Mouse (Mus musculus) stomach, embryonic 14.5 days (tissue): Measurements from ENCODE around the gene Timm22. TPM values are rescaled to one million over a fixed set of nuclear protein-coding genes. Genes with fewer than 3 reads are reported as not detected.

Source experiments
- ATAC-seq: fragments of 200-750 bp; cut with Nextera tagmentation; 2 replicates; pipeline ENCODE4 v1.8.0; 2017; ENCODE audit warnings: low read depth, moderate TSS enrichment; ENCODE audit not compliant: insufficient number of reproducible peaks, insufficient read depth, low FRiP score
- H3K27ac ChIP-seq: fragments of 300-500 bp; sonication (generic); 2 replicates; pipeline ENCODE4 v1.5.1; 2014; ENCODE audit warnings: mild to moderate bottlenecking, low read length, moderate library complexity, mixed read lengths
- H3K27me3 ChIP-seq: fragments of 300-500 bp; sonication (generic); 2 replicates; pipeline ENCODE4 v1.6.1; 2014; ENCODE audit warnings: low read length, control low read depth, mixed read lengths; ENCODE audit not compliant: control insufficient read depth, insufficient read depth
- H3K36me3 ChIP-seq: fragments of 300-500 bp; sonication (generic); 2 replicates; pipeline ENCODE4 v1.6.1; 2014; ENCODE audit warnings: mild to moderate bottlenecking, control low read depth, low read length, moderate library complexity, mixed read lengths; ENCODE audit not compliant: control insufficient read depth, insufficient read depth
- H3K4me1 ChIP-seq: fragments of 300-500 bp; sonication (generic); 2 replicates; pipeline ENCODE4 v1.6.1; 2014; ENCODE audit warnings: low read length, control low read depth, mixed read lengths; ENCODE audit not compliant: control insufficient read depth, insufficient read depth
- H3K4me2 ChIP-seq: fragments of 300-500 bp; sonication (generic); replicated peaks from 2 replicates; pipeline ENCODE4 v1.6.1; 2014; ENCODE audit warnings: low read depth, low read length, control low read depth
- H3K4me3 ChIP-seq: fragments of 300-500 bp; sonication (generic); 2 replicates; pipeline ENCODE4 v1.5.1; 2014; ENCODE audit warnings: low read depth, low read length, control low read depth
- H3K9ac ChIP-seq: fragments of 300-500 bp; sonication (generic); replicated peaks from 2 replicates; pipeline ENCODE4 v1.6.1; 2014; ENCODE audit warnings: low read depth, mild to moderate bottlenecking, control low read depth, low read length, moderate library complexity, mixed read lengths
- H3K9me3 ChIP-seq: fragments of 300-500 bp; sonication (generic); 2 replicates; pipeline ENCODE4 v1.6.1; 2016; ENCODE audit warnings: low read depth, low read length, control low read depth; ENCODE audit not compliant: control insufficient read depth
- WGBS: fragments of 180-500 bp; shearing (Covaris S2); extraction: QIAGEN DNeasy Blood & Tissue Kit; methylation state at CpG from one replicate; pipeline ENCODE4 v1.1.7; 2014; 5-methylcytosine and 5-hydroxymethylcytosine counted together
- polyA plus RNA-seq: library from polyadenylated mRNA; unstranded; fragments of >200 nt; fragmentation: Nextera tagmentation; extraction: Ambion mirVana; gene quantifications from 2 replicates; pipeline ENCODE4 v1.2.1, GENCODE M21; 2014

Gene Timm22
- polyA plus RNA-seq, 1 experiment from 2014 or later = 115 TPM

DNA sequence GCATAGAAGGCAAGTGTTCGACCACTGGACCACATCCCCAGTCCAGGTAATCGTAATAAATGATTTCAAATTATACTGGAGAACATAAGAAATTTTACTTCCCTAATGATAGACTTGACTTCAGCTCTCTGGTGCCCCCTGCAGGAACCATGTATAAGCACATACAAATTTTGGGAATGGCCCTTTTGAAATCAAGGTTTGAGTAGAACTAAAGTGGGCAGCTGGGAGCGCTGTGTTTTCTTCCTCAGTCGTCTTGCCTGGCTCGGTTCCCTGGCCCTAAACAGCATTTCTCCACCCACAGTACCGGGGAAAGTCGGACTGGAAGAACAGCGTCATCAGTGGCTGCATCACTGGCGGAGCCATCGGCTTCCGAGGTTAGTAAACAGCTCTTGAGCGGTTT is 4.1 kb downstream of the Timm22 start:
- 73% methylated on average over 12 of the region's 12 CpGs for WGBS
- Histone ChIP-seq H3K4me3 (no peak overlapping the region), H3K27me3 (no peaks in the 10 kb centered on the region), H3K4me2 (no peak overlapping the region), H3K27ac (no peak overlapping the region), H3K36me3 (peaks cover 18% of the 10 kb centered on the region), H3K4me1 (0 out of 2 replicates have a peak, but pooled peaks cover 2% of the 10 kb centered on the region), H3K9ac (no peak overlapping the region), H3K9me3 (no peaks in the 10 kb centered on the region)
- ATAC-seq = no peak

DNA sequence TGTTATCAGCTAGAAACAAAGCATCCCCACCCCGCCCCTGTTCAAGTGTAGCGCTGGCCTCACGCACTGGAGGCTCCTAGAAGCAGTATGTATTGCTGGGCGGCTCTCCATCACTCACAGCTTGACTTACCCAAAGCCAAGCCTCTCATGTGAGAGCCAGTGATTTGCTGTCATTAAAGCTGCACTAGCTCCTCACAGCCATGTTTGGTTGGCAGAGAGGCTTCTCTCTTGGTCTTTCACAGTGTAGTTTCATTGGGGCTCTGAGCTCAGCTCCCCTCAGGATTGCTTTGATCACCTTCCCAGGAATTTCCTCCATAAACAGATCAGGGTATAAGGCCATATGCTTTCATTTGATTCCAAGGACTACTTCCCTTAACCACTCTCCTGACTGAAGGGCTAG is 6.5 kb downstream of the Timm22 start:
- Histone ChIP-seq H3K4me1 (peaks cover 13% of the 10 kb centered on the region), H3K4me3 (no peak overlapping the region)

DNA sequence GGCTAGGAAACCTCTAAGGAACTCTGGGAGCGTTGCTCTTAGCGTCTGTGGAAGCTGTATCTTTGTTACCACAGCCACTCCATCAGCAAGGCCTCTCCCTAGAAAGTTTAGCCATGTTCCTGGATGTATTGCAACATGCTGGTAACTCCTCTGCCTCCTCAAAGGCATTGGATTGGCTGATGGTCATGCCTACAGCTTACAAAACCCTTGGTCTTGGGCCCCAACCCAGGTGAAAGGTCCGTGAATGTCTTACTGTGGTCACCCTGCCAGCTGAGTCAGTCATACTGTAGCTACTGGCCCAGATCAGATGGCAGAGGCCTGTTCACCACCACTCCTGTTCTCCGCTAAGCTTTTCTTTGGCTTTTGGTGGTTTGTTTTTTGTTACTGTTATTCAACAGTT is 8.2 kb downstream of the Timm22 start:
- peaks cover 58% of the 10 kb centered on the region for H3K36me3 ChIP-seq
- no peaks in the 10 kb centered on the region for H3K9me3 ChIP-seq
- H3K4me2 ChIP-seq = no peak overlapping the region
- WGBS = 94% methylated on average over 4 of the region's 4 CpGs
- no peak overlapping the region for H3K27ac ChIP-seq
- no peak for ATAC-seq
- no peak overlapping the region for H3K9ac ChIP-seq
- peaks cover 13% of the 10 kb centered on the region for H3K4me1 ChIP-seq
- H3K27me3 ChIP-seq = no peaks in the 10 kb centered on the region
- no peak overlapping the region for H3K4me3 ChIP-seq

More for the DNA sequence above, 6.5 kb downstream of the Timm22 start:
- Histone ChIP-seq H3K9ac (no peak overlapping the region), H3K27ac (no peak overlapping the region), H3K36me3 (peaks cover 41% of the 10 kb centered on the region), H3K9me3 (no peaks in the 10 kb centered on the region), H3K27me3 (no peaks in the 10 kb centered on the region), H3K4me2 (no peak overlapping the region)
- WGBS = 81% methylated on average over 4 of the region's 4 CpGs
- no peak for ATAC-seq

DNA sequence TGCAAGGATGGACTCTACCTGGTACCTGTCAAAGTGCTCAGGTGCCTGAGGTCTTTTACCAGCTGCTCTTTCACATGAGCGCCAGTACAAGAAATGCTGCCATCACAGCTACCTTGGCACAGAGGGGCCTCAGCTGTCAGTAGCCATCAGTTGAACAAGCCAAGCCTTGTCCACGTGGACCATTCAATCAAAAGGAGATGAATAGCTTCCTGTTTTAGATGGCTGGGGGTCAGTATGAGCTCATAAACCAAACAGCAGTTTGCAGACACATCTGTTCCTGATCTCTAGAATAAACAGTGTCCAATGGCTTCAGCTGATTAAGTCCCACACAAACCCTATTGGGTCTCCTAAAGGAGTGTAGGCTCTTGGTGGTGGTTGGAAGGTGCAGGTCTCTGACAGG is 9.2 kb downstream of the Timm22 start:
- 0 out of 2 replicates have a peak, but pooled peaks have one; percentile 37 for ATAC-seq
- Histone ChIP-seq H3K9me3 (no peaks in the 10 kb centered on the region), H3K4me2 (no peak overlapping the region), H3K36me3 (peaks cover 61% of the 10 kb centered on the region), H3K27me3 (no peaks in the 10 kb centered on the region), H3K27ac (no peak overlapping the region; the same call in 1 of the 2 replicates), H3K9ac (no peak overlapping the region), H3K4me3 (no peak overlapping the region), H3K4me1 (peaks cover 13% of the 10 kb centered on the region)
- 37% methylated on average over 2 of the region's 2 CpGs for WGBS

DNA sequence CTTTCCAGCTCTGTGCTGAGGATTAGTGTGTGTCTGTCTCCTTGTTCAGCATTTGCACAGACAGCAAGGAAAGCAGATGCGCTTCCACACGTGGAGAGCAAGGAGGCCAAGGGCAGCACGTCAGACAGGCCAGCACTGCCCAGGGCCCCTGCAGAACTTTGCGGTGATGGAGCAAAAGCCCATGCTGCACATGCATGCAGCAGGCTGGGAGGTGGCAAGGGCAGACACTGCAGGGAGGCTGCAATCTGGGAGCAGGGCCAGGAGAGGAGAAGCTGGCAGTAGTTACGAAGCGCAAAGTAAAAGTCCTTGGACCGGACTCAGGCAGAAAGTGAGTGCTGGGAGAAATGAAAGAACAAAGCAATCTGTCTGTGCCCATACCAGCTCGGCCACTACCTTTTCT is 11.7 kb downstream of the Timm22 start:
- ATAC-seq = no peak
- Histone ChIP-seq H3K9me3 (no peaks in the 10 kb centered on the region), H3K4me1 (peaks cover 13% of the 10 kb centered on the region), H3K4me2 (no peak overlapping the region), H3K27me3 (no peaks in the 10 kb centered on the region), H3K4me3 (no peak overlapping the region), H3K27ac (no peak overlapping the region; the same call in 1 of the 2 replicates), H3K36me3 (peaks cover 73% of the 10 kb centered on the region), H3K9ac (no peak overlapping the region)
- 88% methylated on average over 8 of the region's 8 CpGs for WGBS

DNA sequence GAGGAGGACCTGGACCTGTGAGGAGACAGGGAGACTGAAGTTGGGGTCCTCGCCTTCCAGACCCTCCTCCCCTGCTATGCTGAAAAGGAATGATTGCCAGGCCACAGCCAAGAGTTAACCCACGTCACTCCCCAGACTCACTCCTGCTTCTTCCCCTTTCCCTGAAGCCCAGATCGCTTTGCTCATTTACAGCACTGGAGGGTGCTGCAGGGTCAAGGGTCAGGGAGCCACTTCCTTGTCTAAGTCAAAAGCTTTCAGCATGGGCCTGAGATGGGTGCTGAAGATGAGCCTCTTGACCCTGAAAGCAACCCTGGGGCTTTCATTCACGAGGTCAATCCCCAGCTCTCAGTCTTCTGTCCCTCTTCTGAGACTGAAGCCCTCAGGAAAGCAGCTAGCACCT is 12.4 kb downstream of the Timm22 start:
- peaks cover 11% of the 10 kb centered on the region for H3K4me1 ChIP-seq
- H3K4me2 ChIP-seq = no peak overlapping the region
- H3K4me3 ChIP-seq = no peak overlapping the region
- no peak overlapping the region; the same call in 1 of the 2 replicates for H3K27ac ChIP-seq
- ATAC-seq = no peak
- no peaks in the 10 kb centered on the region for H3K27me3 ChIP-seq
- peaks cover 77% of the 10 kb centered on the region for H3K36me3 ChIP-seq
- no peaks in the 10 kb centered on the region for H3K9me3 ChIP-seq
- 77% methylated on average over 4 of the region's 4 CpGs for WGBS
- H3K9ac ChIP-seq = no peak overlapping the region

DNA sequence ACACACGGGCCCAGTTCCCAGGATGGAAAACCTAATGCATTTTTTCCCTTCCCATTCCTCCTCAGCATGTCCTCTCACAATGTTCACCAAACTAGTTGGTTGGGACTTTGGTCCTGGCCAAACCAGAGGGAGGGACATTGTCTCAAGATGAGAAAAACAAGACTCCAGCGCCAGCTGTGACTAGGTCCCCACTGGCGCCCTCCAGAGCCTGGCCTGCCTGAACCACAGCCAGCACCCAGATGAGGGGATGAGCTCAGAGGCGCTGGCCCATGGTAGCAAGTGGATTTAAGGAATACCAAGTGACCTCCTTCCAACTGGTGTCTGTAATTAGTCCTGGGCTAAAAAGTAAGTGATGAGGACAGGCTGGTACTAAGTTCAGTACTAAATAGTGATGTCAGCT is 14.1 kb downstream of the Timm22 start:
- ATAC-seq = no peak
- Histone ChIP-seq H3K9ac (no peak overlapping the region), H3K4me2 (no peak overlapping the region), H3K36me3 (peaks cover 68% of the 10 kb centered on the region), H3K27ac (no peak overlapping the region), H3K9me3 (no peaks in the 10 kb centered on the region), H3K4me3 (no peak overlapping the region), H3K4me1 (peaks cover 16% of the 10 kb centered on the region), H3K27me3 (no peaks in the 10 kb centered on the region)
- WGBS = 65% methylated on average over 4 of the region's 4 CpGs

DNA sequence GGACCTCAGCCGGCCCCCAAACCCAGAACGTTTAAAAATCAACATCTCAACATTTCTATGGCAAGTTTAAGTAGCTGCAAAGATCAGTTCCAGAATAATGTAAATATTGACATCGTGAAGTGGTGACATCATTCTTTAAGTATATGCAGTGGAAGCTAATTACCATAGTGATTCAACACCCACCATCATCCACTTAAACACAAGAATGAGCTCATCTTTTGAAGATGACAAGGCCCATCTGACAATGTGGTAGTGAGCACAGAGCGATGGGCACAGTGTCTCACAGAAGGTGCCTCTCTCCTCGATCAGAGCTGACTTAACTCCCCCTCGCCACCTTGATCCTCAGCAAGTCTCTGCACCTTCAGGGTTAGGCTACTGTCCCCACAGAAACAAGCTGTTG is 19.0 kb downstream of the Timm22 start:
- peak overlapping the region; percentile 7; the same call in 1 of the 2 replicates for H3K27ac ChIP-seq
- peaks cover 26% of the 10 kb centered on the region for H3K36me3 ChIP-seq
- H3K4me1 ChIP-seq = peaks cover 21% of the 10 kb centered on the region
- H3K27me3 ChIP-seq = no peaks in the 10 kb centered on the region
- 52% methylated on average over 6 of the region's 6 CpGs for WGBS
- no peak overlapping the region for H3K4me3 ChIP-seq
- no peak overlapping the region for H3K9ac ChIP-seq
- no peak for ATAC-seq
- no peaks in the 10 kb centered on the region for H3K9me3 ChIP-seq
- H3K4me2 ChIP-seq = no peak overlapping the region

DNA sequence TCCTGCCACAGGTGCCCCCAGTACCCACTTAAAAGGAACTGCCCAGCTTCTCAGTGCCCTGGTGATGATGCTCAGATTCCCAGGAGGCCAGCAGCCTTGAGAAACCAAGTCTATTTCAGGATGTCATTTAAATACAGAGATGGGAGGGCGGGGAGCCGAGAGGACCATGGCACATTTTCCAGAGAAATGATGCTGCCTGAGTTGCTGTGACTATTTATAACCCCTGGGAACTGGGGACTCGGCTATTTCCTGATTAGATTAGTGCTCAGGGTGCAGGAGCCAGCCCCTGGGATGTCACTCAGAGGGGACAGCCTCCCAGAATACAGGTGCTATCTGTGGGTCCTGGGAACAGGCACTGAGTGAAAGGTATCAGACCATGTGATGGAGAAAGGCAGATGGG is 21.0 kb downstream of the Timm22 start:
- ATAC-seq = no peak
- WGBS = 74% methylated on average over 3 of the region's 3 CpGs
- H3K9ac ChIP-seq = no peak overlapping the region
- H3K9me3 ChIP-seq = no peaks in the 10 kb centered on the region
- H3K4me1 ChIP-seq = peaks cover 21% of the 10 kb centered on the region
- H3K27me3 ChIP-seq = no peaks in the 10 kb centered on the region
- peaks cover 22% of the 10 kb centered on the region for H3K36me3 ChIP-seq
- no peak overlapping the region for H3K4me3 ChIP-seq
- no peak overlapping the region for H3K27ac ChIP-seq
- no peak overlapping the region for H3K4me2 ChIP-seq
